Mouse (Mus musculus) hindbrain, embryonic 16.5 days (tissue): Measurements from ENCODE around the gene Ccdc88b. TPM values are rescaled to one million over a fixed set of nuclear protein-coding genes. Genes with fewer than 3 reads are reported as not detected.

ENCODE experiments used
- ATAC-seq: fragments of 200-750 bp; cut with Nextera tagmentation; 2 replicates; pipeline ENCODE4 v1.8.0; 2017; ENCODE audit warnings: moderate TSS enrichment, moderate library complexity
- H3K27ac ChIP-seq: fragments of 300-500 bp; sonication (generic); 2 replicates; pipeline ENCODE4 v1.5.1; 2014; ENCODE audit warnings: low read depth, mild to moderate bottlenecking, control low read depth, low read length, moderate library complexity
- H3K27me3 ChIP-seq: fragments of 300-500 bp; sonication (generic); replicated peaks from 2 replicates; pipeline ENCODE4 v1.6.1; 2014; ENCODE audit warnings: low read length; ENCODE audit not compliant: control insufficient read depth, insufficient read depth
- H3K36me3 ChIP-seq: fragments of 300-500 bp; sonication (generic); 2 replicates; pipeline ENCODE4 v1.6.1; 2014; ENCODE audit warnings: mild to moderate bottlenecking, low read length, moderate library complexity, mixed read lengths; ENCODE audit not compliant: control insufficient read depth, insufficient read depth
- H3K4me1 ChIP-seq: fragments of 300-500 bp; sonication (generic); 2 replicates; pipeline ENCODE4 v1.6.1; 2014; ENCODE audit warnings: low read depth, low read length; ENCODE audit not compliant: control insufficient read depth, insufficient read depth
- H3K4me2 ChIP-seq: fragments of 300-500 bp; sonication (generic); 2 replicates; pipeline ENCODE4 v1.6.1; 2014; ENCODE audit warnings: mild to moderate bottlenecking, low read length, control low read depth, moderate library complexity
- H3K4me3 ChIP-seq: fragments of 300-500 bp; sonication (generic); 2 replicates; pipeline ENCODE4 v1.5.1; 2014; ENCODE audit warnings: mild to moderate bottlenecking, low read length, control low read depth, moderate library complexity
- H3K9ac ChIP-seq: fragments of 300-500 bp; sonication (generic); 2 replicates; pipeline ENCODE4 v1.6.1; 2014; ENCODE audit warnings: low read depth, mild to moderate bottlenecking, control low read depth, low read length, moderate library complexity
- H3K9me3 ChIP-seq: fragments of 300-500 bp; sonication (generic); 2 replicates; pipeline ENCODE4 v1.6.1; 2014; ENCODE audit warnings: mild to moderate bottlenecking, low read length, moderate library complexity; ENCODE audit not compliant: control insufficient read depth
- WGBS: fragments of 180-500 bp; shearing (Covaris S2); extraction: QIAGEN DNeasy Blood & Tissue Kit; methylation state at CpG from one replicate; pipeline ENCODE4 v1.1.7; 2014; 5-methylcytosine and 5-hydroxymethylcytosine counted together
- polyA plus RNA-seq: library from polyadenylated mRNA; unstranded; fragments of >200 nt; fragmentation: Nextera tagmentation; extraction: Ambion mirVana; gene quantifications from 2 replicates; pipeline ENCODE4 v1.2.1, GENCODE M21; 2015

Gene Ccdc88b
- polyA plus RNA-seq, 1 experiment from 2014 or later = 0.85 TPM

- Histone ChIP-seq H3K4me1 (peaks cover 19% of the 10 kb centered on the region), H3K9me3 (no peaks in the 10 kb centered on the region), H3K27ac (no peak overlapping the region), H3K36me3 (no peaks in the 10 kb centered on the region), H3K4me2 (no peak overlapping the region), H3K27me3 (peaks cover 19% of the 10 kb centered on the region), H3K9ac (no peak overlapping the region), H3K4me3 (no peak overlapping the region)
- no peak for ATAC-seq
- WGBS = 78% methylated on average over 21 of the region's 21 CpGs
These were observed 5.4 kb downstream of the Ccdc88b start for GRCm38 (mm10) chr19:6852393-6853305.

- Histone ChIP-seq H3K9ac (no peak overlapping the region), H3K9me3 (no peaks in the 10 kb centered on the region), H3K36me3 (no peaks in the 10 kb centered on the region), H3K27ac (no peak overlapping the region), H3K4me1 (peaks cover 19% of the 10 kb centered on the region), H3K4me3 (no peak overlapping the region), H3K4me2 (no peak overlapping the region), H3K27me3 (peaks cover 30% of the 10 kb centered on the region)
- WGBS = 85% methylated on average over 3 of the region's 3 CpGs
- ATAC-seq = no peak
These were observed 6.5 kb downstream of the Ccdc88b start for GRCm38 (mm10) chr19:6851497-6851896.

GRCm38 (mm10) chr19:6849506-6850068 is 8.4 kb downstream of the Ccdc88b start:
- Histone ChIP-seq H3K4me2 (no peak overlapping the region), H3K9ac (no peak overlapping the region; the same call in 1 of the 2 replicates), H3K4me3 (no peak overlapping the region), H3K9me3 (no peaks in the 10 kb centered on the region), H3K27me3 (peaks cover 36% of the 10 kb centered on the region), H3K36me3 (no peaks in the 10 kb centered on the region), H3K4me1 (peaks cover 8% of the 10 kb centered on the region), H3K27ac (no peak overlapping the region)
- ATAC-seq = no peak
- 63% methylated on average over 23 of the region's 23 CpGs for WGBS

GRCm38 (mm10) chr19:6847841-6848517 is 10.0 kb downstream of the Ccdc88b start:
- Histone ChIP-seq H3K36me3 (no peaks in the 10 kb centered on the region), H3K4me1 (peaks cover 8% of the 10 kb centered on the region), H3K27ac (no peak overlapping the region), H3K4me2 (peak overlapping the region; percentile 50), H3K9me3 (no peaks in the 10 kb centered on the region), H3K27me3 (peaks cover 36% of the 10 kb centered on the region), H3K4me3 (peak overlapping the region; percentile 22), H3K9ac (peak overlapping the region; percentile 43; the same call in 1 of the 2 replicates)
- WGBS = 3% methylated on average over 31 of the region's 31 CpGs
- no peak; the same call in 1 of the 2 replicates for ATAC-seq

GRCm38 (mm10) chr19:6846050-6846449 is 12.0 kb downstream of the Ccdc88b start:
- Histone ChIP-seq H3K9ac (no peak overlapping the region), H3K36me3 (no peaks in the 10 kb centered on the region), H3K4me1 (peaks cover 8% of the 10 kb centered on the region), H3K27me3 (peaks cover 39% of the 10 kb centered on the region), H3K4me3 (no peak overlapping the region), H3K27ac (no peak overlapping the region), H3K4me2 (no peak overlapping the region), H3K9me3 (no peaks in the 10 kb centered on the region)
- ATAC-seq = no peak
- 70% methylated on average over 4 of the region's 4 CpGs for WGBS

- Histone ChIP-seq H3K36me3 (no peaks in the 10 kb centered on the region), H3K4me3 (no peak overlapping the region), H3K4me2 (no peak overlapping the region), H3K27me3 (peaks cover 17% of the 10 kb centered on the region), H3K9me3 (no peaks in the 10 kb centered on the region), H3K27ac (no peak overlapping the region), H3K4me1 (peaks cover 11% of the 10 kb centered on the region), H3K9ac (no peak overlapping the region)
- ATAC-seq = no peak
- 50% methylated on average over 1 of the region's 1 CpGs for WGBS
These were observed 15.7 kb downstream of the Ccdc88b start for GRCm38 (mm10) chr19:6842353-6842752.

GRCm38 (mm10) chr19:6841292-6841597 is 16.8 kb downstream of the Ccdc88b start:
- H3K9ac ChIP-seq = no peak overlapping the region
- no peak for ATAC-seq
- no peaks in the 10 kb centered on the region for H3K9me3 ChIP-seq
- 0 out of 2 replicates have a peak, but pooled peaks cover 2% of the 10 kb centered on the region for H3K36me3 ChIP-seq
- 13% methylated on average over 3 of the region's 3 CpGs for WGBS
- no peak overlapping the region for H3K4me2 ChIP-seq
- peaks cover 11% of the 10 kb centered on the region for H3K4me1 ChIP-seq
- no peak overlapping the region for H3K27ac ChIP-seq
- peaks cover 6% of the 10 kb centered on the region for H3K27me3 ChIP-seq
- no peak overlapping the region for H3K4me3 ChIP-seq

- Histone ChIP-seq H3K4me1 (peaks cover 11% of the 10 kb centered on the region), H3K27ac (peak within 1 kb of the TSS; percentile 24; the same call in 1 of the 2 replicates), H3K9ac (peak within 1 kb of the TSS; percentile 73), H3K36me3 (0 out of 2 replicates have a peak, but pooled peaks cover 2% of the 10 kb centered on the region), H3K4me2 (peak within 1 kb of the TSS; percentile 98), H3K27me3 (peaks cover 3% of the 10 kb centered on the region), H3K4me3 (peak within 1 kb of the TSS; percentile 62), H3K9me3 (no peaks in the 10 kb centered on the region)
- peak; percentile 83 for ATAC-seq
- 1% methylated on average over 43 of the region's 44 CpGs for WGBS
These were observed 17.3 kb downstream of the Ccdc88b start, which contains the start of gene Rps6ka4 for GRCm38 (mm10) chr19:6840475-6841291. Gene Rps6ka4, minus strand, starts transcription at chr19:6840636.
